Mouse (Mus musculus) CH12.LX (cell line): Measurements from ENCODE around the gene Calml3. TPM values are rescaled to one million over a fixed set of nuclear protein-coding genes. Genes with fewer than 3 reads are reported as not detected.

Experiments
- DNase-seq: peaks from one replicate; pipeline ENCODE4 v3.0.0-alpha.2; 2013; ENCODE audit errors: extremely low read depth
- H3K27ac ChIP-seq: 2 replicates; pipeline ENCODE4 v1.5.1; 2012; ENCODE audit warnings: low read depth, mild to moderate bottlenecking, control low read depth, moderate library complexity; ENCODE audit not compliant: insufficient read depth
- H3K27me3 ChIP-seq: replicated peaks from 2 replicates; pipeline ENCODE3; 2012; ENCODE audit warnings: inconsistent platforms
- H3K36me3 ChIP-seq, 2 experiments: replicated peaks in 1 of 2; 2 replicates each; pipeline versions ENCODE3 to v1.6.1; 2012; ENCODE audit warnings: inconsistent platforms in 1 of 2, low read length in 1 of 2, mild to moderate bottlenecking in 1 of 2, mixed read lengths in 1 of 2, moderate library complexity in 1 of 2; ENCODE audit not compliant: control insufficient read depth in 1 of 2, insufficient read depth in 1 of 2
- H3K4me1 ChIP-seq, 2 experiments: 2 replicates each; pipeline ENCODE4 v1.6.1; 2012; ENCODE audit warnings: inconsistent platforms in 1 of 2, moderate library complexity in 1 of 2; ENCODE audit not compliant: insufficient read depth in 2 of 2, control insufficient read depth in 1 of 2
- H3K4me2 ChIP-seq: 2 replicates; pipeline ENCODE4 v1.6.1; 2012; ENCODE audit warnings: low read depth, mild to moderate bottlenecking, control low read depth; ENCODE audit not compliant: poor library complexity, insufficient read depth, severe bottlenecking
- H3K4me3 ChIP-seq, 3 experiments: fragments of 150-350 bp in 1 of 3; sonication (generic) in 1 of 3; replicated peaks in 1 of 3; 2 replicates each; pipeline versions ENCODE3 to v1.5.1; 2011 to 2012; ENCODE audit warnings: low read depth in 2 of 3, low read length in 2 of 3, mild to moderate bottlenecking in 2 of 3, moderate library complexity in 2 of 3, control low read depth in 1 of 3, improper control_type of control experiment in 1 of 3, inconsistent platforms in 1 of 3, mixed read lengths in 1 of 3; ENCODE audit not compliant: poor library complexity in 1 of 3
- H3K79me2 ChIP-seq: replicated peaks from 2 replicates; pipeline ENCODE4 v1.6.1; 2012; ENCODE audit warnings: mild to moderate bottlenecking, moderate library complexity; ENCODE audit not compliant: control insufficient read depth, poor library complexity, insufficient read depth, severe bottlenecking; ENCODE audit errors: extremely low read depth
- H3K9ac ChIP-seq: 2 replicates; pipeline ENCODE4 v1.6.1; 2012; ENCODE audit warnings: low read depth, mild to moderate bottlenecking, control low read depth, moderate library complexity; ENCODE audit not compliant: insufficient read depth
- H3K9me3 ChIP-seq: replicated peaks from 2 replicates; pipeline ENCODE3; 2012; ENCODE audit warnings: low read length, inconsistent platforms, mixed read lengths
- BHLHE40 ChIP-seq: IDR thresholded peaks from 2 replicates; pipeline ENCODE4 v1.6.1; 2011; ENCODE audit warnings: mild to moderate bottlenecking, low read depth, low read length, improper control_type of control experiment
- CHD1 ChIP-seq: IDR thresholded peaks from 2 replicates; pipeline ENCODE4 v1.6.1; 2012; ENCODE audit warnings: low read depth, low read length, improper control_type of control experiment, inconsistent platforms
- E2F4 ChIP-seq: IDR thresholded peaks from 2 replicates; pipeline ENCODE4 v1.6.1; 2011; ENCODE audit warnings: low read depth, low read length, improper control_type of control experiment; ENCODE audit not compliant: insufficient replicate concordance
- EP300 ChIP-seq: IDR thresholded peaks from 2 replicates; pipeline ENCODE4 v1.6.1; 2011; ENCODE audit warnings: low read length, improper control_type of control experiment
- ETS1 ChIP-seq: conservative IDR thresholded peaks from 2 replicates; pipeline ENCODE4 v1.6.1; 2012; ENCODE audit warnings: low read depth, mild to moderate bottlenecking, inconsistent platforms, low read length, improper control_type of control experiment, moderate library complexity
- GABPA ChIP-seq: IDR thresholded peaks from 2 replicates; pipeline ENCODE4 v1.6.1; 2012; ENCODE audit warnings: low read depth, low read length, improper control_type of control experiment, inconsistent platforms; ENCODE audit not compliant: insufficient replicate concordance
- IRF4 ChIP-seq: IDR thresholded peaks from 2 replicates; pipeline ENCODE4 v1.6.1; 2014; ENCODE audit warnings: low read depth, mild to moderate bottlenecking, inconsistent platforms, low read length, improper control_type of control experiment
- JUND ChIP-seq: conservative IDR thresholded peaks from 2 replicates; pipeline ENCODE4 v1.6.1; 2011; ENCODE audit warnings: low read depth, low read length, improper control_type of control experiment
- KAT2A ChIP-seq: IDR thresholded peaks from 2 replicates; pipeline ENCODE4 v1.6.1; 2012; ENCODE audit warnings: low read length, improper control_type of control experiment, inconsistent platforms; ENCODE audit not compliant: insufficient replicate concordance
- MAFK ChIP-seq: IDR thresholded peaks from 2 replicates; pipeline ENCODE4 v1.6.1; 2011; ENCODE audit warnings: low read length, improper control_type of control experiment; ENCODE audit not compliant: insufficient replicate concordance
- MAX ChIP-seq: IDR thresholded peaks from 2 replicates; pipeline ENCODE4 v1.6.1; 2011; ENCODE audit warnings: low read length, improper control_type of control experiment
- MAZ ChIP-seq: IDR thresholded peaks from 2 replicates; pipeline ENCODE4 v1.6.1; 2012; ENCODE audit warnings: low read depth, mild to moderate bottlenecking, inconsistent platforms, low read length, improper control_type of control experiment, moderate library complexity
- MEF2A ChIP-seq: IDR thresholded peaks from 2 replicates; pipeline ENCODE4 v1.6.1; 2014; ENCODE audit warnings: low read depth, mild to moderate bottlenecking, inconsistent platforms, low read length, improper control_type of control experiment, borderline replicate concordance
- NELFE ChIP-seq: IDR thresholded peaks from 2 replicates; pipeline ENCODE4 v1.6.1; 2011; ENCODE audit warnings: low read depth, low read length, improper control_type of control experiment
- NRF1 ChIP-seq: IDR thresholded peaks from 2 replicates; pipeline ENCODE4 v1.6.1; 2014; ENCODE audit warnings: low read depth, mild to moderate bottlenecking, inconsistent platforms, low read length, improper control_type of control experiment, moderate library complexity
- POLR2A ChIP-seq: IDR thresholded peaks from 2 replicates; pipeline ENCODE4 v1.6.1; 2011; ENCODE audit warnings: low read depth, mild to moderate bottlenecking, improper control_type of control experiment, low read length
- POLR2AphosphoS2 ChIP-seq: IDR thresholded peaks from 2 replicates; pipeline ENCODE4 v1.6.1; 2011; ENCODE audit warnings: low read depth, low read length, improper control_type of control experiment
- RCOR1 ChIP-seq: conservative IDR thresholded peaks from 2 replicates; pipeline ENCODE4 v1.6.1; 2012; ENCODE audit warnings: low read depth, mild to moderate bottlenecking, inconsistent platforms, low read length, improper control_type of control experiment
- SMC3 ChIP-seq: IDR thresholded peaks from 2 replicates; pipeline ENCODE4 v1.6.1; 2011; ENCODE audit warnings: low read depth, low read length, improper control_type of control experiment
- TBP ChIP-seq: conservative IDR thresholded peaks from 2 replicates; pipeline ENCODE4 v1.6.1; 2011; ENCODE audit warnings: low read depth, low read length, improper control_type of control experiment
- TCF12 ChIP-seq: IDR thresholded peaks from 2 replicates; pipeline ENCODE4 v1.6.1; 2014; ENCODE audit warnings: low read depth, mild to moderate bottlenecking, inconsistent platforms, low read length, improper control_type of control experiment
- UBTF ChIP-seq: IDR thresholded peaks from 2 replicates; pipeline ENCODE4 v1.6.1; 2012; ENCODE audit warnings: low read depth, mild to moderate bottlenecking, inconsistent platforms, low read length, improper control_type of control experiment, moderate library complexity
- ZKSCAN1 ChIP-seq: IDR thresholded peaks from 2 replicates; pipeline ENCODE4 v1.6.1; 2012; ENCODE audit warnings: low read depth, inconsistent platforms, low read length, improper control_type of control experiment, borderline replicate concordance
- ZMIZ1 ChIP-seq: IDR thresholded peaks from 2 replicates; pipeline ENCODE4 v1.6.1; 2012; ENCODE audit warnings: low read depth, mild to moderate bottlenecking, inconsistent platforms, low read length, improper control_type of control experiment
- dilution Hi-C: fragments of 300-500 bp; cut with MboI; formaldehyde crosslinking; loops from 2 replicates; pipeline ENCODE4 v1.14.3; 2020; ENCODE audit warnings: low sequenced_read_pairs; ENCODE audit not compliant: extremely low pct_unique_long_range_greater_than_20kb, extremely low pct_ligation_motif_present
- in situ Hi-C: fragments of 300-500 bp; cut with MboI; formaldehyde crosslinking; loops from 3 replicates; pipeline ENCODE4 v1.14.3; 2019; ENCODE audit warnings: low sequenced_read_pairs, low pct_ligation_motif_present, low pct_unique_long_range_greater_than_20kb, mixed read lengths
- polyA plus RNA-seq: library from polyadenylated mRNA; unstranded; fragments of >175 nt; gene quantifications from 2 replicates; pipeline ENCODE4 v1.2.1, GENCODE M21; 2012; ENCODE audit warnings: low read depth; ENCODE audit not compliant: insufficient read length
- total RNA-seq, 2 experiments: library from RNA; depleted of rRNA; stranded (reverse); fragments of 300-350 nt in 1 of 2; fragments of >200 nt in 1 of 2; gene quantifications; 2 replicates each; pipeline ENCODE4 v1.2.3; 2012 to 2014

Gene Calml3
- total and polyA plus RNA-seq, 3 experiments, result not detected

- H3K4me2 ChIP-seq, result no peak overlapping the region
- no peak for TF ChIP-seq MAZ
- TF ChIP-seq E2F4, result no peak
- TF ChIP-seq IRF4, result no peak
- no peak for TF ChIP-seq SMC3
- TF ChIP-seq ZKSCAN1, result no peak
- TF ChIP-seq NRF1, result no peak
- TF ChIP-seq RCOR1, result no peak
- no peak for TF ChIP-seq ETS1
- TF ChIP-seq ZMIZ1, result no peak
- TF ChIP-seq BHLHE40, result no peak
- no peak for TF ChIP-seq MAX
- TF ChIP-seq POLR2AphosphoS2, result no peak
- no peak for TF ChIP-seq POLR2A
- TF ChIP-seq GABPA, result no peak
- no peak for TF ChIP-seq MEF2A
- no peak for TF ChIP-seq NELFE
- no peak for TF ChIP-seq MAFK
- no peak for DNase-seq
- H3K9ac ChIP-seq, result no peak overlapping the region
- H3K36me3 ChIP-seq, result no peaks in the 10 kb centered on the region
- H3K4me1 ChIP-seq, result peaks cover 9 to 10% of the 10 kb centered on the region in 2 experiments
- dilution Hi-C loops (no loop called here), in situ Hi-C loops (loop anchor here (25.0 kb wide), 1 partner anchor 118 kb away; no protein-coding TSS in a partner anchor)
- no peak overlapping the region for H3K4me3 ChIP-seq
- no peaks in the 10 kb centered on the region for H3K9me3 ChIP-seq
- no peak overlapping the region for H3K27ac ChIP-seq
- H3K79me2 ChIP-seq, result no peaks in the 10 kb centered on the region
- H3K27me3 ChIP-seq, result no peaks in the 10 kb centered on the region
Measured at GRCm38 (mm10) chr13:3769531-3769930, 34.6 kb downstream of the Calml3 start.

GRCm38 (mm10) chr13:3768621-3769020 is 35.5 kb downstream of the Calml3 start:
- no peaks in the 10 kb centered on the region for H3K9me3 ChIP-seq
- H3K27me3 ChIP-seq, result no peaks in the 10 kb centered on the region
- dilution Hi-C loops (no loop called here), in situ Hi-C loops (loop anchor here (25.0 kb wide), 1 partner anchor 119 kb away; no protein-coding TSS in a partner anchor)
- DNase-seq, result no peak
- no peak overlapping the region for H3K9ac ChIP-seq
- peaks cover 9 to 10% of the 10 kb centered on the region in 2 experiments for H3K4me1 ChIP-seq
- H3K4me3 ChIP-seq, result no peak overlapping the region
- no peak overlapping the region for H3K4me2 ChIP-seq
- H3K36me3 ChIP-seq, result no peaks in the 10 kb centered on the region
- TF ChIP-seq BHLHE40 (no peak), SMC3 (no peak), JUND (no peak), EP300 (no peak), ZMIZ1 (no peak), MAFK (no peak), UBTF (no peak), POLR2A (no peak), CHD1 (no peak), TCF12 (no peak), E2F4 (no peak), KAT2A (no peak), GABPA (no peak), TBP (no peak)
- H3K79me2 ChIP-seq, result no peaks in the 10 kb centered on the region
- no peak overlapping the region for H3K27ac ChIP-seq
